Mouse (Mus musculus): ENCODE results near the gene Ccdc149. TPM values are rescaled to one million over a fixed set of nuclear protein-coding genes. Genes with fewer than 3 reads are reported as not detected.

Gene Ccdc149
- polyA plus RNA-seq, 1 experiment from 2014 or later = 2.8 TPM

Other genes with a start within 250 kb of the Ccdc149 start
- gene Sod3, start 107.7 kb downstream of the Ccdc149 start, polyA plus RNA-seq (2015; fragmentation: Nextera tagmentation; extraction: Ambion mirVana) = 1.6 TPM in 2 replicates
- 2.9 and 4.1 TPM in 2 replicates for gene Lgi2, start 94.9 kb upstream of the Ccdc149 start, polyA plus RNA-seq (2015; fragmentation: Nextera tagmentation; extraction: Ambion mirVana)
- 11.9 and 12.9 TPM in 2 replicates for gene Sepsecs, start 198.2 kb upstream of the Ccdc149 start, polyA plus RNA-seq (2015; fragmentation: Nextera tagmentation; extraction: Ambion mirVana)